Mouse (Mus musculus) kidney, postnatal 0 days (tissue): ENCODE measurements around the gene Wnt11. TPM values are rescaled to one million over a fixed set of nuclear protein-coding genes. Genes with fewer than 3 reads are reported as not detected.
A peak's percentile ranks its signal among the peaks of the same experiment; 100 is the strongest.

Experiments used
- ATAC-seq: fragments of 200-750 bp; cut with Nextera tagmentation; replicated peaks from 2 replicates; pipeline ENCODE4 v1.8.0; 2017; ENCODE audit warnings: low read depth, moderate number of reproducible peaks, moderate TSS enrichment, moderate library complexity; ENCODE audit not compliant: low FRiP score
- DNase-seq: peaks from one replicate; pipeline ENCODE4 v3.0.0-alpha.2; 2016; ENCODE audit warnings: low spot score
- H3K27ac ChIP-seq: fragments of 300-500 bp; sonication (generic); 2 replicates; pipeline ENCODE4 v1.5.1; 2014; ENCODE audit warnings: mild to moderate bottlenecking
- H3K27me3 ChIP-seq: fragments of 300-500 bp; sonication (generic); 2 replicates; pipeline ENCODE4 v1.6.1; 2014; ENCODE audit warnings: low read length, mixed read lengths; ENCODE audit not compliant: insufficient read depth
- H3K36me3 ChIP-seq: fragments of 300-500 bp; sonication (generic); 2 replicates; pipeline ENCODE4 v1.6.1; 2014; ENCODE audit warnings: low read length, mixed read lengths; ENCODE audit not compliant: insufficient read depth
- H3K4me1 ChIP-seq: fragments of 300-500 bp; sonication (generic); replicated peaks from 2 replicates; pipeline ENCODE4 v1.6.1; 2014; ENCODE audit warnings: antibody characterized with exemption, low read length, mixed read lengths; ENCODE audit not compliant: insufficient read depth
- H3K4me2 ChIP-seq: fragments of 300-500 bp; sonication (generic); 2 replicates; pipeline ENCODE4 v1.6.1; 2014; ENCODE audit warnings: mild to moderate bottlenecking, low read length, moderate library complexity, mixed read lengths
- H3K4me3 ChIP-seq: fragments of 300-500 bp; sonication (generic); replicated peaks from 2 replicates; pipeline ENCODE4 v1.5.1; 2014; ENCODE audit warnings: low read depth, low read length
- H3K9ac ChIP-seq: fragments of 300-500 bp; sonication (generic); 2 replicates; pipeline ENCODE4 v1.6.1; 2014; ENCODE audit warnings: low read depth, low read length
- H3K9me3 ChIP-seq: fragments of 300-500 bp; sonication (generic); replicated peaks from 2 replicates; pipeline ENCODE4 v1.6.1; 2016; ENCODE audit warnings: low read length, inconsistent platforms, mixed read lengths
- CTCF ChIP-seq: IDR thresholded peaks from 2 replicates; pipeline ENCODE4 v1.5.1; 2016; ENCODE audit warnings: antibody characterized with exemption, low read depth, mild to moderate bottlenecking, moderate library complexity
- WGBS: fragments of 180-500 bp; shearing (Covaris S2); extraction: QIAGEN DNeasy Blood & Tissue Kit; methylation state at CpG from one replicate; pipeline ENCODE4 v1.1.7; 2014; 5-methylcytosine and 5-hydroxymethylcytosine counted together
- polyA plus RNA-seq: library from polyadenylated mRNA; unstranded; fragments of >200 nt; fragmentation: Nextera tagmentation; extraction: Ambion mirVana; gene quantifications from 2 replicates; pipeline ENCODE4 v1.2.1, GENCODE M21; 2015

The Wnt11 gene
- 41.5 and 46.9 TPM in 2 replicates for polyA plus RNA-seq

DNA sequence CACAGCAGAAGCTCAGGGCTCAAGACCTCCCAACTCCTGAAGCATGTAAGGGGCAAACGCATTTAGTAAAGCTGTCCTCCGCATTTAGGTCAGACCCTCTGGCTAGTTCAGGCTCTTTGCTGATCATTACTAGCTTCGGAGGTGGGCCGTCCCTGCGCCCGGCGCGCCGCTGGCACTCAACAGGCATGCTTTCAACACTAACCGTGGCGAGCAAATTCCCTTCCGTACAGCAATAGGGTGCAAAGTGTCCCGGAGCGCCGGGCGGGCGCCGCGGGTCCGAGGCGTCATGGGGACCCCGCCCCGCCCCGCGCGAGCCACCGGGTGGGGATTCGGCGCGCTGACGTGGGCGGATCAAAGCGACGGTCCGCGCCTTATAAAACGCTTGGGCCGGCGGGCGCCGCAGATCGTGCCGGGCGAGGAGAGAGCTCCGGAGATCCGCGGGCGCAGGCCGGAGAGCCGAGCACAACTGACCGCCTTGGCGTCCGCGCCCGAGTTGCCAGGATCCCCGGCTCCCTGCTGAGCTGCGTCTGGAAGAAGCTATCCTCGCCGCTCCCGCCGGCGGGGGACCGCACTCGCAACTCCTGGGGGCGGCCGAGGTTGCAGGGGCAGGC is at the start of gene Wnt11:
Gene Wnt11 (plus strand): TSS at position 402 of the 611 bp plus-strand sequence.
- no peaks in the 10 kb centered on the region for H3K36me3 ChIP-seq
- no peaks in the 10 kb centered on the region for H3K9me3 ChIP-seq
- peaks cover 18% of the 10 kb centered on the region for H3K4me1 ChIP-seq
- H3K4me3 ChIP-seq: peak within 1 kb of the TSS; percentile 56
- H3K4me2 ChIP-seq: peak within 1 kb of the TSS; percentile 97
- H3K27me3 ChIP-seq: peaks cover 27% of the 10 kb centered on the region
- H3K27ac ChIP-seq: no peak within 1 kb of the TSS
- peak within 1 kb of the TSS; percentile 62 for H3K9ac ChIP-seq
- ATAC-seq: no peak
- TF ChIP-seq CTCF: no peak
- WGBS: under 1% methylated on average over 66 of the region's 66 CpGs
- DNase-seq: peak; percentile 55

- WGBS: 34% methylated on average over 11 of the region's 11 CpGs
- Histone ChIP-seq H3K36me3 (no peaks in the 10 kb centered on the region), H3K4me3 (no peak overlapping the region), H3K9me3 (no peaks in the 10 kb centered on the region), H3K27me3 (no peaks in the 10 kb centered on the region), H3K4me1 (peaks cover 12% of the 10 kb centered on the region; the same call in 1 of the 2 replicates), H3K4me2 (no peak overlapping the region), H3K9ac (no peak overlapping the region), H3K27ac (no peak overlapping the region)
- DNase-seq (peak; percentile 46), ATAC-seq (peak; percentile 57; the same call in 1 of the 2 replicates)
- no peak for TF ChIP-seq CTCF
These were observed 47.9 kb upstream of the Wnt11 start for GRCm38 (mm10) chr7:98786792-98787612.

- H3K9me3 ChIP-seq: no peaks in the 10 kb centered on the region
- no peaks in the 10 kb centered on the region for H3K36me3 ChIP-seq
- no peak overlapping the region for H3K27ac ChIP-seq
- ATAC-seq (no peak), DNase-seq (no peak)
- TF ChIP-seq CTCF: no peak
- H3K4me1 ChIP-seq: peaks cover 12% of the 10 kb centered on the region; the same call in 1 of the 2 replicates
- H3K9ac ChIP-seq: no peak overlapping the region
- 68% methylated on average over 7 of the region's 7 CpGs for WGBS
- H3K4me2 ChIP-seq: no peak overlapping the region
- no peak overlapping the region for H3K4me3 ChIP-seq
- H3K27me3 ChIP-seq: no peaks in the 10 kb centered on the region
These were observed 46.2 kb upstream of the Wnt11 start for GRCm38 (mm10) chr7:98788721-98789120.

DNA sequence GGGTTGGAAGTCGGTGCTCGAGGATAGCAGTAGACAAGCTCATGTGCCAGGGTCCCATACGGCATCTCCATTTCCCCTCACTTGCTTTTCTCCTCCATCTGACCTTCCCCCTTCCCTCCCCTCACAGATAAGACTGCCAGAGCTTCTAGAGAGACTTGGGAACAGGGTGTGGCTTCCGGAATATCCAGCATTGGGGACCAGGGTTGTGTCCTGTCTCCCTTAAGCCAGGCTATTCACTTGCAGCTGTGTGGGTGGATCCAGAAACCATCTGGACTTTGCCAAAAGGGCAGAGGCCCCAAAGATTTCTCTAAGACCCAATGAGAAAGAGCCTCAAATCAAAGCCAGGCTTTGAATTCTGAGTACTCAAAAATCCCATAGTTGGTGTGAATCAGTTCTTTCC is 45.8 kb upstream of the Wnt11 start:
- Histone ChIP-seq H3K9ac (no peak overlapping the region), H3K4me3 (no peak overlapping the region), H3K27ac (no peak overlapping the region), H3K9me3 (no peaks in the 10 kb centered on the region), H3K4me1 (peaks cover 11% of the 10 kb centered on the region; the same call in 1 of the 2 replicates), H3K36me3 (no peaks in the 10 kb centered on the region), H3K27me3 (no peaks in the 10 kb centered on the region), H3K4me2 (no peak overlapping the region)
- DNase-seq (no peak), ATAC-seq (no peak)
- no peak for TF ChIP-seq CTCF
- 83% methylated on average over 4 of the region's 4 CpGs for WGBS

- no peak for DNase-seq
- no peak for TF ChIP-seq CTCF
- 0 out of 2 replicates have a peak, but pooled peaks cover 3% of the 10 kb centered on the region for H3K4me1 ChIP-seq
- no peak overlapping the region for H3K4me3 ChIP-seq
- H3K27ac ChIP-seq: no peak overlapping the region
- no peaks in the 10 kb centered on the region for H3K36me3 ChIP-seq
- no peaks in the 10 kb centered on the region for H3K9me3 ChIP-seq
- no peak for ATAC-seq
- no peaks in the 10 kb centered on the region for H3K27me3 ChIP-seq
- H3K9ac ChIP-seq: no peak overlapping the region
- 75% methylated on average over 5 of the region's 5 CpGs for WGBS
- H3K4me2 ChIP-seq: no peak overlapping the region
These were observed 43.0 kb upstream of the Wnt11 start for GRCm38 (mm10) chr7:98791864-98792263.

DNA sequence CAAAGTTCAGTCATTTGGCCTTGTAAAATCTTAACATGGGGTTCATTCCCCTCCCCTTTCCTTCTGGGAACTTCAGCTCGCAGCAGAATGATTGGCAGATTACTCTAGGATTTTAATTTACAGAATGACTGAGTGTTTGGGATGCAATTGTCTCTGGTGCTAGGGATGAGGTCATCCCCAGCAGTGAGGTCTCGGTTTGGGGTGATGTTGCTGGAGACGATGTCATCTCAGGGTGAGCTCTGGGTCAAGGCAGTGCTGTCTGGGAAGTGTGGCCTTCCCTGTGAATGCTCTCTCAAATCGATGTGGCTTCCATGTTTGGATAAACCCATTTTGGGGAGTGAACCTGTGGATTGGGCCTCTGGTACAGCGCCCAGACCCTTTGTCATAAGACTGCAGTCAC is 41.1 kb upstream of the Wnt11 start:
- Histone ChIP-seq H3K4me3 (no peak overlapping the region), H3K4me1 (0 out of 2 replicates have a peak, but pooled peaks cover 1% of the 10 kb centered on the region), H3K9ac (no peak overlapping the region), H3K4me2 (no peak overlapping the region), H3K36me3 (no peaks in the 10 kb centered on the region), H3K9me3 (no peaks in the 10 kb centered on the region), H3K27me3 (no peaks in the 10 kb centered on the region), H3K27ac (no peak overlapping the region)
- ATAC-seq (no peak), DNase-seq (no peak)
- no peak for TF ChIP-seq CTCF
- WGBS: 67% methylated on average over 5 of the region's 5 CpGs
